Mouse (Mus musculus) neural tube, embryonic 12.5 days (tissue): Measurements from ENCODE around the gene Ccdc9b. TPM values are rescaled to one million over a fixed set of nuclear protein-coding genes. Genes with fewer than 3 reads are reported as not detected.

Experiments used
- ATAC-seq: fragments of 200-750 bp; cut with Nextera tagmentation; 2 replicates; pipeline ENCODE4 v1.8.0; 2017; ENCODE audit warnings: low read depth, mild to moderate bottlenecking, moderate TSS enrichment, moderate library complexity; ENCODE audit not compliant: low FRiP score
- H3K27ac ChIP-seq: fragments of 300-500 bp; sonication (generic); 2 replicates; pipeline ENCODE4 v1.5.1; 2016
- H3K27me3 ChIP-seq: fragments of 300-500 bp; sonication (generic); replicated peaks from 2 replicates; pipeline ENCODE4 v1.6.1; 2016; ENCODE audit warnings: mild to moderate bottlenecking
- H3K36me3 ChIP-seq: fragments of 300-500 bp; sonication (generic); 2 replicates; pipeline ENCODE4 v1.6.1; 2016; ENCODE audit warnings: mild to moderate bottlenecking
- H3K4me1 ChIP-seq: fragments of 300-500 bp; sonication (generic); 2 replicates; pipeline ENCODE4 v1.6.1; 2016
- H3K4me2 ChIP-seq: fragments of 300-500 bp; sonication (generic); replicated peaks from 2 replicates; pipeline ENCODE4 v1.6.1; 2016; ENCODE audit warnings: mild to moderate bottlenecking
- H3K4me3 ChIP-seq: fragments of 300-500 bp; sonication (generic); 2 replicates; pipeline ENCODE4 v1.5.1; 2016
- H3K9ac ChIP-seq: fragments of 300-500 bp; sonication (generic); 2 replicates; pipeline ENCODE4 v1.6.1; 2016; ENCODE audit warnings: mild to moderate bottlenecking
- H3K9me3 ChIP-seq: fragments of 300-500 bp; sonication (generic); 2 replicates; pipeline ENCODE4 v1.6.1; 2016; ENCODE audit warnings: mild to moderate bottlenecking
- WGBS: fragments of 180-500 bp; shearing (Covaris S2); methylation state at CpG from one replicate; pipeline ENCODE4 v1.1.7; 2016; 5-methylcytosine and 5-hydroxymethylcytosine counted together
- polyA plus RNA-seq: library from polyadenylated mRNA; unstranded; fragments of >200 nt; fragmentation: Nextera tagmentation; extraction: Ambion mirVana; gene quantifications from 2 replicates; pipeline ENCODE4 v1.2.1, GENCODE M21; 2016

Ccdc9b gene
- polyA plus RNA-seq, 1 experiment from 2014 or later: 1.9 TPM

DNA sequence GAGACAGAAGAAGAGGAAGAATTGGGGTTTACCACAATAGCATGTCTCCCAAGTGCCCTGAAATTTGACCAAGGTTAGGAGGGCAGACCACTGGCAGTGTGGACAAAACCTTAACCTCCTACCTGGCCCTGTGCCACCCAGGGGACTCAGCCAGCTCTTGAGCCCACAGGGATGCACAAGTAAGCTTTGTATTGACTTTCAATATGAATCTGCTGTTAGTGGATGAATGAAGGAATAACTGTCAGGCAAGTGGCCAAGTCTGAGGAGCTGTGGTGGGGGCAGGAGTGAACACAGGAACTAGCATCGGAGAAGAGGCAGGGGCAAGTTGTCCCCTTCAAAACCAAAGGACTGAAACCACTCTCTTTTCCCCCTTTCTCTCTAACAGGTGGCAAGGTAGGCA is 12.9 kb upstream of the Ccdc9b start:
- ATAC-seq: no peak
- H3K27me3 ChIP-seq: 0 out of 2 replicates have a peak, but pooled peaks cover 2% of the 10 kb centered on the region
- H3K27ac ChIP-seq: no peak overlapping the region
- no peaks in the 10 kb centered on the region for H3K36me3 ChIP-seq
- peaks cover 5% of the 10 kb centered on the region; the same call in 1 of the 2 replicates for H3K4me1 ChIP-seq
- no peak overlapping the region for H3K9ac ChIP-seq
- no peak overlapping the region for H3K4me2 ChIP-seq
- H3K4me3 ChIP-seq: no peak overlapping the region
- no peaks in the 10 kb centered on the region for H3K9me3 ChIP-seq
- WGBS: 55% methylated on average over 1 of the region's 1 CpGs

DNA sequence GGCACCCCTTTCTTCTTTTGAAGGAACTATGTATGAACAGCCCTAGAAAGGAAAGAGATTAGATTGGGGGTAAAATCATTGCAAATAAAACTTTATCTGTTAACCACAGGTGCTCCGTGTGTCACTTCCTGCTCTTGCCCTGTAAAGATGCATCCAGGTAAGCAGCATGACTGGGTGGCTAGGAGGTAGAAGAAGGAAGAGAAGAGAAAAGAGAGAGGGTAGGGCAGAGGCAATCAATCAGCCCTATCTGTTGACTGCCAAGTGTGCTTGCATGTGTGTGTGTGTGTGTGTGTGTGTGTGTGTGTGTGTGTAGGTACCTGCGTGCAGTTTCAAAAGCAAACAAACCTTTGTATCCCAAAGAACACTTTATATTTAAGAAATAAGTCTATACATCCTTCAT is 12.1 kb upstream of the Ccdc9b start:
- Histone ChIP-seq H3K4me3 (no peak overlapping the region), H3K27me3 (0 out of 2 replicates have a peak, but pooled peaks cover 2% of the 10 kb centered on the region), H3K9me3 (no peaks in the 10 kb centered on the region), H3K4me1 (peaks cover 5% of the 10 kb centered on the region; the same call in 1 of the 2 replicates), H3K9ac (no peak overlapping the region), H3K27ac (no peak overlapping the region), H3K4me2 (no peak overlapping the region), H3K36me3 (no peaks in the 10 kb centered on the region)
- ATAC-seq: no peak
- 97% methylated on average over 2 of the region's 2 CpGs for WGBS

DNA sequence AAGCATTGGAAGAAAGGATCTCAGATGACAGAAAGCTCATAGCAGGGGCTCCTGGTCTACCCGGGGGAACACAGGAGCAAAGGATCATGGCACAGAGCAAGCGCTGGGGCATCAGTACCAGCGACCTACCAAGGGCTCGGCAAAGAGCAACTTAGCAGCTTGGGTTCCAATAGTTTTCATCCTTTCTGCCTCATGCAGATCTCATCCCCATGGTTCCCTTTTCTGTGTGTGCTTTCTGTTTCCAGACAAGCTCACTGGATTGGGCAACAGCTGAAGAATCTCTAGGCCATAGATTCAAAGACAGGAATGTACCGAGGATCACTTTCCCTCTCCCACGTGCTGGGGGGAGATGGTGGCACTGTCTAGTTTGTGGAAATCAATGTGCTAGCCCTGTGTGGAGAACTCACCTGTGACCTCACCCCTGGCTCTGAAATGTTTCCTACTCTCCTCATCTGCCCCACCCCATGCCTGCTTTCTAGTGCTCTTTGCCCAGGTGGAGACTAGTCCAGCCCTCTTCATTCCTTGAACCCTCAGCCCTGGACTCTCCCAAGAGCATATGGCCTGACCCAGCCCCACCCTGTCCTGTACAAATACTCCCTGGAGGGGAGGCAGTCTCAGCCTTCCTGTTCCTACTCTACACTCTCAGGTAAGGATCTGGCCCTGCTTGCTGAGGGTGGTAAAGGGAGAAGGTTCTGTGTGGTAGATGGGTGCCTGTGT is 9.9 kb upstream of the Ccdc9b start, which contains the start of gene Phgr1:
Gene Phgr1 (plus strand): TSS at position 612 of the 717 bp plus-strand sequence.
- H3K36me3 ChIP-seq: no peaks in the 10 kb centered on the region
- H3K4me2 ChIP-seq: no peak within 1 kb of the TSS
- 0 out of 2 replicates have a peak, but pooled peaks cover 2% of the 10 kb centered on the region for H3K27me3 ChIP-seq
- no peak within 1 kb of the TSS for H3K9ac ChIP-seq
- no peak for ATAC-seq
- WGBS: 84% methylated on average over 6 of the region's 6 CpGs
- no peaks in the 10 kb centered on the region for H3K4me1 ChIP-seq
- no peak within 1 kb of the TSS for H3K4me3 ChIP-seq
- no peaks in the 10 kb centered on the region for H3K9me3 ChIP-seq
- H3K27ac ChIP-seq: no peak within 1 kb of the TSS

DNA sequence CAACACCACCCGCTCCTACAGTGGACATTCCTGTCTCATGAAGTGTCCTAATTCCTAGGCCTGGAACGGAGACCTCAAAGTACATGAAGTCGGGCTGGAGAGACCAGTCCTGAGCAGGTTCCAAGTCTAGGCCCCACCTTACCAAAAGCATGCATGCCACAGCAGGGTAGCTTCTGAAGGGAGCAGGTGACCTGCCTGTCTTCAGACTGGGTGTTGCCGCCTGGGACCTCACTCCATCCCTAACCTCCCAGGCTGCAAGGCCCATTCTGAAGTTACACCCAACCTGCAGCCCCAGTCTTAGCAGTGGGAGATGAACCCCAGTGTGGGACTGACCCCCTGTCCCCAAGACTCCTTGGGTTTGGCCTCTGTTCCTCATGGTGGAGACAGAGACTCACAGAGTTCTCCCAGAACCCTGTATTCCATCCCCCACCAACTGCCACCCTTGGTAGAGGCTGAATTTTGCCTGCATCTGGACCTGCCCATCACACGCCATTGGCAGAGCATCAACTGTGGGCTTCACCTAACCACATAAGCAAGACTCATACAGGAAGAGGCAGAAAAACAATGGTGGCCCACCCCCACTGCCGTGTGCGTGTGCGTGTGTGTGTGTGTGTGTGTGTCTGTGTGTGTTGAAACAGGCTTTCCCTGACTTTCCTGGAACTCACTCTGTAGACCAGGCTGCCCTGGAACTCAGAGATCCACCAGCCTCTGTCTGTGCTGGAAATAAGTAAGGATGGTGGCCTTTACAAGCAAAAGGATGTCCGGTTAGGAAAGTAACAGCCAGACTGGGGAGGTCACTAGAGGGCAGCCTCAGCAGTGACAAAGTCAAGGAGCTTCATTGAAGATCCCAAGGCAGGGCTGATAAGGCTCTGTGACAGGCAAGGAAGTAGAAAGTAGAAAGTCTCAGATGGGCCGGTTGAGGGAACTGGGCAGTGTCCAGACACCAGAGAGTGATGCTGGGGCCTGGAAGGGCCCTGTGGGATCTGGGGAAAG is 3.9 kb upstream of the Ccdc9b start:
- Histone ChIP-seq H3K9ac (no peak overlapping the region), H3K4me1 (peaks cover 23% of the 10 kb centered on the region), H3K27me3 (no peaks in the 10 kb centered on the region; the same call in 1 of the 2 replicates), H3K4me2 (no peak overlapping the region), H3K9me3 (no peaks in the 10 kb centered on the region), H3K4me3 (no peak overlapping the region), H3K27ac (no peak overlapping the region), H3K36me3 (no peaks in the 10 kb centered on the region)
- WGBS: 80% methylated on average over 10 of the region's 10 CpGs
- ATAC-seq: no peak

DNA sequence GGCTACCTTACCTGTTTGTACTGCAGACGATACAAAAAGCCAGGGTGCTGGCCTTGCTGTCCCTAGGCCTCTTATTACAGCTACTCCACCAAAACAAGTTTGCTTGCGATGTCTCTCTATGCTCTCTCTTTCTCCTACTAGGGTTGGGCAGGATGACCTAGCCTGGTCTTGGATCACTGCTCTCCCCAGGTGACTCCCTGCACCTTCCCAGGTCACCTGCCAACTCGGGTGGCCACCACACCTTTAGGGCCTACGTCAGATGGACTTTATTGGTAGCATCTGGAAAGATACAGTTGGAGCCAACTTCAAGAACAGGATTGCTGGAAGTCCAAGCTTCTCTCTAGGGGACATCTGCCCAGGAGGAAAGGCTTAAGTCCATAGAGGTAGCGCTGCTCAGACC is 2.4 kb upstream of the Ccdc9b start:
- Histone ChIP-seq H3K9ac (no peak overlapping the region), H3K36me3 (no peaks in the 10 kb centered on the region), H3K4me1 (peaks cover 29% of the 10 kb centered on the region), H3K4me3 (no peak overlapping the region), H3K27me3 (peaks cover 4% of the 10 kb centered on the region; the same call in 1 of the 2 replicates), H3K9me3 (no peaks in the 10 kb centered on the region), H3K27ac (no peak overlapping the region), H3K4me2 (no peak overlapping the region)
- WGBS: 85% methylated on average over 5 of the region's 5 CpGs
- ATAC-seq: no peak

DNA sequence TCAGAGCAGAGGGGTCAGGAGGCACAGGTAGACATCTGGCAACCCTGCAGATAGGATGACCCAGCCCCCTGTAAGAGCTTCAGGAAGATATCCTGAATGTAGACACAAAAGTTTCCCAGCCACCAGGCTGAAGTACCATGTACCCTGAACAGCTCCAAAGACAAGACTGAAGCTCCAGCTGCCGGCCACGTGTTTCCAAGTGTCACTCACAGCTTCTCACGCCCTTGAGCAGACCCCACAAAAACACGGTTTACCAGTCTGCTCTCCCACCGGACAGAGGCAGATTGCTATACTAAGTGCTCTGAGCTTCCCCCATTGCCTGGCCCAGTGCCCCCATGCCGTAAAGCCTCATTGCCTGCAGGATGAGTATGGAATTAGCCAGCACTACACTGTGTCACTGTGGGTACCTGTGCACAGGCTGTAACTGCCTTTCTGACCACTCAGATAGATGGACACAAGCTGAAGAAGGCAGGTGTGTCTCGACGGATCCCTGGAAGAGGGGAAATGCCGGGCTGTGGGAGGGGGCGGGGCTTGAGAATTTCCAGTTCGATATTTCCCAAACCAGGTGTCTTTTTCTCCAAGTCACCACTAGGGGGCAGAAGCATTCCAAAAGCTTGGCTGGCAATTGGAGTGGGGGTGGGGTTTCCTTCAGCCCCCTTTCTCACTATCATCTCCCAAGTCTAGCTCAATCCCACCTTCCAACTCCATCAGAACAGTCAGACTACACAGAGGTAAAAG is 1.8 kb upstream of the Ccdc9b start:
- WGBS: 26% methylated on average over 11 of the region's 11 CpGs
- Histone ChIP-seq H3K4me1 (peaks cover 29% of the 10 kb centered on the region), H3K4me3 (no peak overlapping the region), H3K27me3 (peaks cover 4% of the 10 kb centered on the region; the same call in 1 of the 2 replicates), H3K9ac (no peak overlapping the region), H3K4me2 (no peak overlapping the region; the same call in 1 of the 2 replicates), H3K36me3 (no peaks in the 10 kb centered on the region), H3K27ac (no peak overlapping the region), H3K9me3 (no peaks in the 10 kb centered on the region)
- no peak for ATAC-seq

DNA sequence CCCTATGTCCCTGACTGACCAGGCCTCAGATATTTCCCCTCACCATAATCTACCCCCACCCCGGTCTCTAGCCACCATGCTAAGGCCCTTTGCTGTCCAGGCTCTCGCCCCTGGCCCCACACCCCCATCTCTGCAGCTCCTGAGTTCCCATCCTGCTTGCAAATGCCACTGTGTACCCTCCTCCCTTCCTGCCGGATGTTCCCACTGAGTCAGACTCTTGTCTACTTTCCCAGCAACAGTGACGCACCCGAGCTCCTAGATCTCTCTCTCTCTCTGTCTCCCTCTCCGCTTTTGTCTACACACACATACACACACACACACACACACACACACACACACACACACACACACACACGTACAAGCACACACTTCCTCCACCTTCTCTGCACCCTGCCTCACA is 1.0 kb upstream of the Ccdc9b start:
- H3K36me3 ChIP-seq: no peaks in the 10 kb centered on the region
- no peak for ATAC-seq
- WGBS: 70% methylated on average over 7 of the region's 7 CpGs
- H3K4me2 ChIP-seq: no peak overlapping the region
- H3K27ac ChIP-seq: no peak overlapping the region
- no peak overlapping the region for H3K4me3 ChIP-seq
- H3K27me3 ChIP-seq: peaks cover 4% of the 10 kb centered on the region; the same call in 1 of the 2 replicates
- H3K4me1 ChIP-seq: peaks cover 29% of the 10 kb centered on the region
- no peak overlapping the region for H3K9ac ChIP-seq
- no peaks in the 10 kb centered on the region for H3K9me3 ChIP-seq

DNA sequence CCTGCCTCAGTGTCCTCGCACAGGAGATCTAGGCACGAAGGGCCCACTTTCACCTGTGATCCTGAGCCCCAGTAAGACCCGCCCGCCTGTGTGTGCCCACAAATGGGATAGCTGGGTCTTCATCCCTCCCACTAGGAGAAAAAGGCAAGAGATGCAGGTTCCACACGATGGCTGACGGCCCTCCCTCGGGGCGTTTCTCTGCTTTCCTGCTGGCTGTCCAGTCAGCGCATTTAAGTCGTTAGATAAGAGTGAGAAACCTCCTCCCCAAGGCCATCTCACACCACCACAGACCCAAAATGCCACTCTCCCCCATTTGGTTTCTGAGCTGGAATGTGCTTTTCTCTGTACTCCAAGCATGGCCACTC is 305 bp upstream of the Ccdc9b start:
- peak overlapping the region; percentile 52 for H3K4me2 ChIP-seq
- H3K4me1 ChIP-seq: peaks cover 29% of the 10 kb centered on the region
- 0 out of 2 replicates have a peak overlapping the region, but pooled peaks have one; percentile 12 for H3K4me3 ChIP-seq
- no peaks in the 10 kb centered on the region for H3K36me3 ChIP-seq
- no peaks in the 10 kb centered on the region for H3K9me3 ChIP-seq
- WGBS: 16% methylated on average over 10 of the region's 10 CpGs
- 0 out of 2 replicates have a peak, but pooled peaks have one; percentile 1 for ATAC-seq
- peak overlapping the region; percentile 51; the same call in 1 of the 2 replicates for H3K9ac ChIP-seq
- peak overlapping the region; percentile 94 for H3K27ac ChIP-seq
- peaks cover 4% of the 10 kb centered on the region; the same call in 1 of the 2 replicates for H3K27me3 ChIP-seq

DNA sequence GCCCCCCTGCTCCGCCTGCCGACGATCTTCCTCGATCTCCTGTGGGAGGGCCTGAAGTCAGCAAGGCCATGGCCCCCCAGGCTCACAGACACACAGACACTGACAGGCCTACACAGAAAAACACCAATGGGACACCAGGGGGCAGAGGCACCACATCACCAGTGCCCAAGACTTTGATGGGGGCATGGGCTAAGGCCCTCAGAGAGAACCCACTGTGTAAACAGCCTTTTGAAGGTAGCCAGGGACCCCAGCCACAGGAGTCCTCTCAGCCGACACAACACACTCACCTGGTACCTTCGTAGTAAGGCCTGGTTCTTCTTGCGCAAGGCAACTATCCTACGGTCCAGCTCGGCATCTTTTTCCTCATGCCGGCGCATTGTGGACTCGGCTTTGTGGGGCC is 1.1 kb downstream of the Ccdc9b start:
- H3K4me3 ChIP-seq: no peak overlapping the region; the same call in 1 of the 2 replicates
- WGBS: 81% methylated on average over 12 of the region's 12 CpGs
- ATAC-seq: no peak
- H3K27me3 ChIP-seq: peaks cover 4% of the 10 kb centered on the region; the same call in 1 of the 2 replicates
- no peaks in the 10 kb centered on the region for H3K9me3 ChIP-seq
- H3K27ac ChIP-seq: peak overlapping the region; percentile 94
- peaks cover 29% of the 10 kb centered on the region for H3K4me1 ChIP-seq
- H3K36me3 ChIP-seq: no peaks in the 10 kb centered on the region
- H3K4me2 ChIP-seq: peak overlapping the region; percentile 52
- H3K9ac ChIP-seq: peak overlapping the region; percentile 51; the same call in 1 of the 2 replicates

DNA sequence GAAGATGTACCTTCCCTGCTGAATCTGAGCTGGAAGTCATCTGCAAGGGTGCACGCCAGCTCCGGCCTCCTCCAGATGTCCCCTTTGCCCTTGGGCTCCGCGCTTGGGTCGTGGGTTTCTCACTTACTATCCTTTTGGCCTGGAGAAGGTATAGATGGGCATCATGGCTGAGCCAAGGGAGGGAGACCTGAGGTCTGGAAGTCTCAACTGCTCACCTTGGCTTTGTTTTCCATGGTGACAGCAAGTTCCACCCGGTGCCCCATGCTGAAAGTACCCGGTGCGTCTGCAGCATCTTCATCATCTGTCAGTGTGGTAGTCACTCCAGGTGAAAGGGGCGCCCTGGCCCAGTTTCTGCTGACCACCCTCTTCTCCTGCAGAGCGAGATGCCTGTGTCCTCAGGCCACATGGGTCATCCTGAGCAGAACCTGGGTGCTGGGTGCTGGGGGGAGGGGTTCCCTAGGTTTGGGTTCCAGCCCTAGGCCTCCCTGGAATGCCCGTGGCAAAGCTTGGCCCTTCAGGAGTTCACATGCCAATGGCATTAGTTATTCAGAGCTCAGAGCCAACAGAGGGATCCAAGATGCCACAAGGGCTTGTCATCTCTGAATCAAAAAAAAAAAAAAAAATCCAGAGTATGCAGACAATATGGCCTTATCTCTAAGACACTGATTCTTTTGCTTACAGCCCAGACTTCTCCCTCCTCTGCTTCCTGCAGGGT is 2.0 kb downstream of the Ccdc9b start:
- Histone ChIP-seq H3K4me2 (no peak overlapping the region), H3K36me3 (no peaks in the 10 kb centered on the region), H3K4me1 (peaks cover 29% of the 10 kb centered on the region), H3K4me3 (no peak overlapping the region), H3K27ac (no peak overlapping the region), H3K9me3 (no peaks in the 10 kb centered on the region), H3K27me3 (peaks cover 4% of the 10 kb centered on the region; the same call in 1 of the 2 replicates), H3K9ac (0 out of 2 replicates have a peak overlapping the region, but pooled peaks have one; percentile 29)
- 83% methylated on average over 11 of the region's 11 CpGs for WGBS
- ATAC-seq: no peak

DNA sequence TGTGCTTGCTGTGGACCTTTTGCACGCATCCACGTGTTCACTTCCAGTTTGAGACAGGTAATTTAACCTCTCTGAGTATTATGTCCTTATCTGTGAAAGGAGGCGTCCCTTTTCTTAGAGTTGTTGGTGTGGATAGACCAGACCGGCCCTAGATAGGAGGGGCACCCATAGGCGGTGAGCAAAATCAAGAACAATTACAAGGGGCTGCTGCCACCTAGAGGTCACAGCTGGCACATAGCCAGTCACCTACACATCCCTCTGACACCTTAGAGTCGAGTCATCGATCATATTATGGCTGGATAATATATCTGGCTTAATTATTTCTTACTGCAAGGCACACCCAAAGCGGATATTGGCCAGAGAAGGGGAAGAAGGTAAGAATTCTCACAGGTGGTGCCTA is 2.6 kb downstream of the Ccdc9b start:
- Histone ChIP-seq H3K4me2 (no peak overlapping the region), H3K27me3 (peaks cover 4% of the 10 kb centered on the region; the same call in 1 of the 2 replicates), H3K36me3 (no peaks in the 10 kb centered on the region), H3K4me3 (no peak overlapping the region), H3K9me3 (no peaks in the 10 kb centered on the region), H3K27ac (no peak overlapping the region), H3K9ac (no peak overlapping the region), H3K4me1 (peaks cover 29% of the 10 kb centered on the region)
- WGBS: 13% methylated on average over 8 of the region's 8 CpGs
- no peak for ATAC-seq
